Mouse (Mus musculus): Measurements from ENCODE around the gene Rras.

DNA sequence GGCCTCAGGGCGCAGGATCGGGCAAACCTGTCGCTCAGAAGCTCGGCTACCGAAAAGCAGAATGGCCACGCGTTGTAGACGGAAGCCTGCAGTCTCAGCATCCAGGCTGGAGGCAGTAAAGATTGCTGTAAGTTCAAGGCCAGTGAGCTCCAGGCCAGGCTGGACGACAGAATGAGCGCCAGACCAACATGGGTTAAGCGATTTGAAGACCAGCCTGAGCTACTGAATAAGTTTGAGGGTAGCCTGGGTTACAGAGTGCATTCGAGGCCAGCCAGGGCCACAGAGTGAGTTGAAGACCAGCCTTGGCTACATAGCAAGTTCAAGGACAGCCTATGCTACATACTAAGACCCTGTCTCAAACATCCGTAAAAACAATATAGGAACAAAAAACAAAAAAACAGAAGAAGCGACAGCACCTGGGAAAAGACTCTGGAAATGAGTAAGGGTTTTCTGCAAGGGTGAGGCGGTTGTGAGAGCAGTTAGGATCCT is 19.8 kb upstream of the Rras start:
- TF ChIP-seq CTCF (IDR thresholded peaks at IDR 0.05; ENCODE audit: extremely low read depth, insufficient read depth, low read length) (no peak), POLR2A (IDR thresholded peaks at IDR 0.05; ENCODE audit: extremely low read depth, insufficient read depth, low read length) (no peak)

Data from cortical plate, adult 2 months (tissue).